Mouse (Mus musculus) hindbrain, embryonic 15.5 days (tissue): Measurements from ENCODE around the gene Otulin. TPM values are rescaled to one million over a fixed set of nuclear protein-coding genes. Genes with fewer than 3 reads are reported as not detected.

Source experiments
- ATAC-seq: fragments of 200-750 bp; cut with Nextera tagmentation; 2 replicates; pipeline ENCODE4 v1.8.0; 2017; ENCODE audit warnings: low read depth, moderate number of reproducible peaks, moderate TSS enrichment; ENCODE audit not compliant: low FRiP score
- H3K27ac ChIP-seq: fragments of 300-500 bp; sonication (generic); replicated peaks from 2 replicates; pipeline ENCODE4 v1.5.1; 2015; ENCODE audit warnings: mild to moderate bottlenecking, inconsistent platforms
- H3K27me3 ChIP-seq: fragments of 300-500 bp; sonication (generic); 2 replicates; pipeline ENCODE4 v1.6.1; 2015; ENCODE audit warnings: control low read depth, inconsistent platforms
- H3K36me3 ChIP-seq: fragments of 300-500 bp; sonication (generic); 2 replicates; pipeline ENCODE4 v1.6.1; 2015; ENCODE audit warnings: control low read depth, inconsistent platforms
- H3K4me1 ChIP-seq: fragments of 300-500 bp; sonication (generic); replicated peaks from 2 replicates; pipeline ENCODE4 v1.6.1; 2015; ENCODE audit warnings: control low read depth, inconsistent platforms
- H3K4me2 ChIP-seq: fragments of 300-500 bp; sonication (generic); 2 replicates; pipeline ENCODE4 v1.6.1; 2015; ENCODE audit warnings: moderate library complexity, mild to moderate bottlenecking, inconsistent platforms
- H3K4me3 ChIP-seq: fragments of 300-500 bp; sonication (generic); 2 replicates; pipeline ENCODE4 v1.5.1; 2015; ENCODE audit warnings: mild to moderate bottlenecking, inconsistent platforms
- H3K9ac ChIP-seq: fragments of 300-500 bp; sonication (generic); 2 replicates; pipeline ENCODE4 v1.6.1; 2015; ENCODE audit warnings: inconsistent platforms
- H3K9me3 ChIP-seq: fragments of 300-500 bp; sonication (generic); 2 replicates; pipeline ENCODE4 v1.6.1; 2016; ENCODE audit warnings: control low read depth, inconsistent platforms
- WGBS: fragments of 180-500 bp; shearing (Covaris S2); methylation state at CpG from one replicate; pipeline ENCODE4 v1.1.7; 2015; 5-methylcytosine and 5-hydroxymethylcytosine counted together
- polyA plus RNA-seq: library from polyadenylated mRNA; unstranded; fragments of >200 nt; fragmentation: Nextera tagmentation; extraction: Ambion mirVana; gene quantifications from 2 replicates; pipeline ENCODE4 v1.2.1, GENCODE M21; 2015

Gene Otulin
- polyA plus RNA-seq: 22.4 and 23.5 TPM in 2 replicates

- peak within 1 kb of the TSS; percentile 77 for H3K4me3 ChIP-seq
- H3K4me1 ChIP-seq: peaks cover 27% of the 10 kb centered on the region
- WGBS: 7% methylated on average over 52 of the region's 56 CpGs
Observed at GRCm38 (mm10) chr15:27630601-27631383, at the start of gene Otulin. Otulin (minus strand) TSS chr15:27630693.

DNA sequence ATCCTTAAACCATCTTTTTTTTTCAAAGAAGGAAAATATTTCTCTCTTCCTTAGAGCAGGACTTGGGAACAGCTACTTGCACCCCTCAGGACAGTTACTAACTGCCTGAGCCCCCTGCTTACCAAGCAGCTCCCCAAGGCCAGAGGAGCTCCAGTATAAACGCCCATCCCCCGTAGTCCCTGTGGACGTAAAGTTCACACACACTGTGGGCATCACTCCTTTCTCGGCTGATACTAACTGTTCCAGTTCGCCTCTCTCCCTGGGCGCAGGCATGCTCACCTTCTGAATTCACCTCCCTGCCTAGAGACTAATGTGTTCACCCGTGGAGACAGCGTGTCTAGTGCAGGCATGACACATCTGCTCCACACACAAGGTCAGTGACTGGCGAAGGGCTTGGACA, 48.0 kb upstream of the Otulin start:
- ATAC-seq: no peak
- Histone ChIP-seq H3K9me3 (no peaks in the 10 kb centered on the region), H3K4me2 (no peak overlapping the region), H3K27me3 (no peaks in the 10 kb centered on the region), H3K4me3 (no peak overlapping the region), H3K9ac (no peak overlapping the region), H3K27ac (no peak overlapping the region), H3K4me1 (peaks cover 13% of the 10 kb centered on the region), H3K36me3 (no peaks in the 10 kb centered on the region)
- 81% methylated on average over 9 of the region's 9 CpGs for WGBS

More at GRCm38 (mm10) chr15:27630601-27631383, at the start of gene Otulin:
- Histone ChIP-seq H3K36me3 (no peaks in the 10 kb centered on the region), H3K9me3 (no peaks in the 10 kb centered on the region), H3K9ac (peak within 1 kb of the TSS; percentile 71), H3K4me2 (peak within 1 kb of the TSS; percentile 90), H3K27ac (peak within 1 kb of the TSS; percentile 69), H3K27me3 (no peaks in the 10 kb centered on the region)
- ATAC-seq: peak; percentile 98

GRCm38 (mm10) chr15:27677801-27678200, 47.3 kb upstream of the Otulin start:
- H3K9me3 ChIP-seq: no peaks in the 10 kb centered on the region
- no peak overlapping the region for H3K27ac ChIP-seq
- ATAC-seq: no peak
- H3K9ac ChIP-seq: no peak overlapping the region
- no peaks in the 10 kb centered on the region for H3K27me3 ChIP-seq
- no peak overlapping the region for H3K4me3 ChIP-seq
- H3K4me2 ChIP-seq: no peak overlapping the region
- 83% methylated on average over 6 of the region's 6 CpGs for WGBS
- peaks cover 13% of the 10 kb centered on the region for H3K4me1 ChIP-seq
- no peaks in the 10 kb centered on the region for H3K36me3 ChIP-seq

GRCm38 (mm10) chr15:27676211-27676610, 45.7 kb upstream of the Otulin start:
- no peak for ATAC-seq
- no peak overlapping the region for H3K4me2 ChIP-seq

DNA sequence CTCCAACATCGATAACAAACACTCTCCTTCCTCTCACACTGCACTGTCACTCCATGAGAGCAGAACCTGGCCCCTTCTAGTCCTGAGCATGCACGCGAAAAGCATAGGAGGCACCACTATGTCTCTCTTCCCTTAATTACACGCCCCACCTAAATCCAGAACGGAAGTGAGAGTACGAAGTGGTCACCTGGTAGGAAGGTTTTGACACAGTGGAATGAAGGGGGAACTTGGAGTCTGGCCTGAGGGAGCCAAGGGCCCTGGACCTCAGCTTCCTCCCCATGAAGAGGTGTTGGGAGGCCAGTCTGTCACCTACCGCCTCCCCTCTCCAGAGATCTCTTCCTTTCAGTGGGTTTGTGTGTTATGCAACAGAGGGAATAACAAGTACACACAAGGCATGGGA, 44.6 kb upstream of the Otulin start:
- Histone ChIP-seq H3K36me3 (no peaks in the 10 kb centered on the region), H3K27ac (no peak overlapping the region), H3K4me3 (no peak overlapping the region), H3K9me3 (no peaks in the 10 kb centered on the region), H3K27me3 (no peaks in the 10 kb centered on the region), H3K4me2 (no peak overlapping the region), H3K9ac (no peak overlapping the region), H3K4me1 (peaks cover 6% of the 10 kb centered on the region; the same call in 1 of the 2 replicates)
- 96% methylated on average over 7 of the region's 7 CpGs for WGBS
- ATAC-seq: no peak

More at GRCm38 (mm10) chr15:27676211-27676610, 45.7 kb upstream of the Otulin start:
- H3K27ac ChIP-seq: no peak overlapping the region
- no peak overlapping the region for H3K4me3 ChIP-seq
- 63% methylated on average over 9 of the region's 9 CpGs for WGBS
- H3K4me1 ChIP-seq: peaks cover 13% of the 10 kb centered on the region
- no peak overlapping the region for H3K9ac ChIP-seq
- H3K9me3 ChIP-seq: no peaks in the 10 kb centered on the region
- no peaks in the 10 kb centered on the region for H3K27me3 ChIP-seq
- no peaks in the 10 kb centered on the region for H3K36me3 ChIP-seq

- Histone ChIP-seq H3K36me3 (no peaks in the 10 kb centered on the region), H3K4me3 (no peak overlapping the region), H3K27ac (no peak overlapping the region), H3K4me1 (peaks cover 6% of the 10 kb centered on the region; the same call in 1 of the 2 replicates), H3K9me3 (no peaks in the 10 kb centered on the region), H3K27me3 (no peaks in the 10 kb centered on the region), H3K9ac (no peak overlapping the region), H3K4me2 (no peak overlapping the region)
- ATAC-seq: no peak
- 83% methylated on average over 6 of the region's 6 CpGs for WGBS
Observed at GRCm38 (mm10) chr15:27674041-27674440, 43.5 kb upstream of the Otulin start.

DNA sequence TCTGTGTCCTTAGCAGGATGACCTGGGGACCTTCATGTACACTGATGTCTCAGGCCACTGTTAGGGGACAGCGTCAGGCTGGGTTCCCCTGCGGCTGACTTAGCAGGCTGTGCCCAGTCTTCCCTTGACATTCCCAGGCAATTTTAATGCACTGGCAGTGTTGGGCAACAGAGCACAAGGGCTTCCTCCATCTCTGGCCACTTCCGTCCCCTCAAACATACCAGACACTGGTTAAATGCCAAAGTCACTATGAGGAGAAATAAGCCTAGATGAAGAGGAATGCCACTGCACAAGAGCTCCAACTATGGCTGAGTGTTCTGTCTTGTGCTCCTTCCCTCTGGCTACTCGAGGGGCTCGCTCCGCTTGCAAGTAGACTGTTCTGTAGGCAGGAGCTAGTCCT, 42.7 kb upstream of the Otulin start:
- Histone ChIP-seq H3K4me1 (peaks cover 6% of the 10 kb centered on the region; the same call in 1 of the 2 replicates), H3K27me3 (no peaks in the 10 kb centered on the region), H3K9me3 (no peaks in the 10 kb centered on the region), H3K9ac (no peak overlapping the region), H3K36me3 (no peaks in the 10 kb centered on the region), H3K4me2 (no peak overlapping the region), H3K4me3 (no peak overlapping the region), H3K27ac (no peak overlapping the region)
- no peak for ATAC-seq
- WGBS: 92% methylated on average over 6 of the region's 6 CpGs

GRCm38 (mm10) chr15:27672259-27672658, 41.8 kb upstream of the Otulin start:
- Histone ChIP-seq H3K27ac (no peak overlapping the region), H3K27me3 (no peaks in the 10 kb centered on the region), H3K4me2 (no peak overlapping the region), H3K36me3 (no peaks in the 10 kb centered on the region), H3K9me3 (no peaks in the 10 kb centered on the region), H3K9ac (no peak overlapping the region), H3K4me3 (no peak overlapping the region), H3K4me1 (peaks cover 6% of the 10 kb centered on the region; the same call in 1 of the 2 replicates)
- WGBS: 56% methylated on average over 8 of the region's 8 CpGs
- ATAC-seq: no peak

GRCm38 (mm10) chr15:27671612-27672245, 41.2 kb upstream of the Otulin start:
- no peak for ATAC-seq

DNA sequence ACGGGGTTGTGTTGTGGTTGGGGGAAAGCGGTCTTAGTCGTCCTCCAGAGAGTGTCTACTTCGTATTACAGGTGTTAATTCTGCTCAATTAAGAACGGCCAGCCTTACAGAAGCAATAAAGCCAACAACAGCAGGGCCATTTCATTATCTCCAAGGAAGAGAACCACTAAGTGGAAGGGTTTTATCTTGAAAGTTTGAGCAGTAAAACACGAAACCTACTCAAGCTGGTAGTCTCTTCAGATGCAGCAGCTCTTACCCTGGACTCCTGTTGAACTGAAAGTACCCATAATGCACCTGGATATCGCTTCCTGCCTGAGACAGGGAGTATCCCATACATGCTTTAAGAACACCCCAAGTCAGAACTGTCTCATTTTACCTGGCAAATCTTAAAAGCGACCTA, 40.2 kb upstream of the Otulin start:
- Histone ChIP-seq H3K27ac (no peak overlapping the region), H3K27me3 (no peaks in the 10 kb centered on the region), H3K9me3 (no peaks in the 10 kb centered on the region), H3K4me3 (no peak overlapping the region), H3K36me3 (no peaks in the 10 kb centered on the region), H3K4me1 (no peaks in the 10 kb centered on the region), H3K9ac (no peak overlapping the region), H3K4me2 (no peak overlapping the region)
- ATAC-seq: no peak
- WGBS: 86% methylated on average over 8 of the region's 8 CpGs

More at GRCm38 (mm10) chr15:27671612-27672245, 41.2 kb upstream of the Otulin start:
- 90% methylated on average over 10 of the region's 10 CpGs for WGBS
- Histone ChIP-seq H3K27ac (no peak overlapping the region), H3K36me3 (no peaks in the 10 kb centered on the region), H3K4me2 (no peak overlapping the region), H3K9me3 (no peaks in the 10 kb centered on the region), H3K27me3 (no peaks in the 10 kb centered on the region), H3K9ac (no peak overlapping the region), H3K4me1 (peaks cover 4% of the 10 kb centered on the region; the same call in 1 of the 2 replicates), H3K4me3 (no peak overlapping the region)

DNA sequence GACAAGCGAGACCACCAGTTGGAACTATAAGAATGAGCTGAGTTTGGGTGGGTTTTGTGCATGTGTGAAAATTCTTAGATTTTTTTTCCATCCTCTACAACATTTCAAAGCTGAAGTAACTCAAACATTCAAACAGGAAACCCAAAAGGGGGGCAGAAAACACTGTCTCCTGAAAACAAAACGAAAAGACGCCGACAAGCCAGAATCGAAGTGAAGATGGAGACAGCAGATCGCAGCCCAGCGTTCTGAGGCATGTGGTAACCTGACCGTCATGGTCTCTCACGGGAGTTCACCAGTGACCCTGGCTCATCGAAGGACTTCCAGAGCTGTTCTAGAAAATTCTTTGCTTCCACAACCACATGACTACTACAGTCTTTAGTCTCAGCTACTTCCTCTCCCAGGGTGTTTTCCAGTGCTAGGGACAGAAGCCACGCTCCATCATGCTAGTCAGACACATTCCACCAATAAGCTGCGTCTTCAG, 39.5 kb upstream of the Otulin start:
- Histone ChIP-seq H3K4me2 (no peak overlapping the region), H3K36me3 (no peaks in the 10 kb centered on the region), H3K4me1 (peaks cover 5% of the 10 kb centered on the region; the same call in 1 of the 2 replicates), H3K9me3 (no peaks in the 10 kb centered on the region), H3K27ac (no peak overlapping the region), H3K4me3 (no peak overlapping the region), H3K27me3 (no peaks in the 10 kb centered on the region), H3K9ac (no peak overlapping the region)
- no peak for ATAC-seq
- 90% methylated on average over 12 of the region's 12 CpGs for WGBS

GRCm38 (mm10) chr15:27669276-27669675, 38.8 kb upstream of the Otulin start:
- no peak for ATAC-seq
- H3K9ac ChIP-seq: no peak overlapping the region
- H3K4me3 ChIP-seq: no peak overlapping the region
- H3K27ac ChIP-seq: no peak overlapping the region
- no peak overlapping the region for H3K4me2 ChIP-seq
- H3K27me3 ChIP-seq: no peaks in the 10 kb centered on the region
- no peaks in the 10 kb centered on the region for H3K36me3 ChIP-seq
- WGBS: 87% methylated on average over 4 of the region's 4 CpGs
- peaks cover 5% of the 10 kb centered on the region; the same call in 1 of the 2 replicates for H3K4me1 ChIP-seq
- no peaks in the 10 kb centered on the region for H3K9me3 ChIP-seq
